Mouse (Mus musculus): ENCODE measurements around the gene Zfp697. TPM values are rescaled to one million over a fixed set of nuclear protein-coding genes. Genes with fewer than 3 reads are reported as not detected.
"Not testable (repeated sequence)": the region's sequence is repeated elsewhere in the genome, so short reads cannot be mapped to it uniquely, and the experiment has no call there.

The Zfp697 gene
- 13.0 and 18.2 TPM in 2 replicates for polyA plus RNA-seq (2012; rRNA removed)

DNA sequence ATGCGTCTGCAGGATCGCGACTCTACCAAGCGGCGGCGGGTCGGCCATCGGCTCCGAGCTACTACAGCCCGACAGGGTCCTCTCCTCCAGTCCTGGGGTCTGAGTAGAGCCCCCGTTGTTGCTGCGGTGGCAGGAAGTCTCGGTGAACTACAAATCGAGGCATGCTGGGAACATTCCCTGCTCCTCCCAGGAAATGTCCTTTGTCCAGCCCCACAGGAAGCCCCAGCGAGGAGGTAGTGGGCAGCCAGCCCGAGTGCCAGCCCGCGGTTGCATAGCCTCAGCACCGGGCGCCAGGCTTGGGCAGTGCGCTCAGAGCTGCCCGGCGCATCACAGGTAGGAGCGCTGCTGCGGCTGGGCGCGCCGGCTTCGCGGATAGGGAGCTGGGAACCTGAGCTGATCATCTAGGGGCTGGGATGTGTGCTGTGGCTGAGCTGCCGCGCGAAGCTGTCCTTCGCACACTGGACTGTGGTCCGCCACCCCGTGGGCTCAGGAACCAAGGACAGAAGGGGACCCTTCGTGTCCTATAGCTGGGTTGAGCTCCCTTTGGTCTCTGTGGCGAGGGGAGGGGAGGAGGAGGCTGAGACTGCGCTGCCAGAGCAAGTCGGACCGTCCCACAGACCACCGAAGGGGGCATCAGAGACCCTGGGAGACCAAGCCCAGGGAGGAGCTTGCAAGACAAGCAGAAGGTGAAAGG lies at the start of gene Zfp697:
Gene Zfp697 (plus strand): TSS at position 216 of the 694 bp plus-strand sequence.
- no peak for DNase-seq (ENCODE audit: low read depth)

- DNase-seq (ENCODE audit: low read depth): no peak
Observed at GRCm38 (mm10) chr3:98334010-98334409, 48.3 kb upstream of the Zfp697 start.

DNA sequence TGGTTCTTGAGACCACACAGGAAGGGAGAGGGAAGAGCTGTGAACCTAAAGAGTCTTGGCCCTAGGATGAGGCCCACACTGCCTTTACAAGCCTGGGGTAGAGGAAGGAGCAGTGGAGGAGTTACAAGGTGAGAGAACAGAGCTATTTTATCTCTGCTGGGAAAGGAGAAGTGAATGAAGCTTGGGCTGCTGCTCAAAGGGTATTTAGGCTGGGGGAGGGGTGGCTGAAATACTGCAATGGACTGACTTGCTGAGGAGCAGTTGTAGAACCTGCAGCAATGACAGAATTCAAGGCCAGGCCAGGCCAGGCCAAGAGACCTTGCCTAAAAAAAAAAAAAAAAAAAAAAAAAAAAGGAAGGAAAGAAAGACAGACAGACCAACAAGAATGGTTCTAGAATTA lies 46.9 kb upstream of the Zfp697 start:
- no peak for DNase-seq (ENCODE audit: low read depth)

GRCm38 (mm10) chr3:98335886-98336285 lies 46.4 kb upstream of the Zfp697 start:
- DNase-seq (ENCODE audit: low read depth): no peak

GRCm38 (mm10) chr3:98336661-98337654 lies 45.3 kb upstream of the Zfp697 start:
- peak; percentile 82 for DNase-seq (ENCODE audit: low read depth)

GRCm38 (mm10) chr3:98338584-98339041 lies 43.6 kb upstream of the Zfp697 start:
- peak; percentile 55 for DNase-seq (ENCODE audit: low read depth)

DNA sequence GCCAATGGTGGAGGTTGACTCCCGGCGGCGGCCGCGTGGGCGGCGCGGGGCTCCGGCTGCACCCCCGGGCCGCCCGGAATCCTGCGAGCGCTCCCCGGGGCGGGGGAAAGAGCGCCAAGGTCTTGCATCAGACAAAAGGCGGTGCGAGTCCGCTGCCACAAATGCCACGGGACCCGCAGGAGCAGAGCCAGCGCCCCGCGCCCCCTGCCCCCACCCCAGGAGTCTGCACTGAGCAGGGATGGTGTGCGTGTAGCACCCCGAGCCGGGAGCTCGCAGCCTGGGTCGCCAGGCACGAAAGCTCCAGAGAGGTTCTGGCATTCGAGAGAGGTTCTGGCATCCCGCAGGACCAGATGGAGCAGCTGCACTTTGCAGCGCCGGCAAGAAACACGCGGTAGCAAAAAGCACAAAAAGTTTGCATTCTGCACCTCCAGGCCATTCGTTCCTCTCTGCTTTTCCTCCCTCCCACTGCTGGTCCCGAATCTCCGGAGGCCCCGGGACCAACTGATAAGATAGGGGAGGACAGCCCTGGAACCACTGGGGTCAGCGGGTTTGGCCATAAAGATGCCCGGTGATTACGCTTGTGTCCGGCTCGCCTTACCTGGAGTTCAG lies 43.1 kb upstream of the Zfp697 start:
- DNase-seq (ENCODE audit: low read depth): no peak

- DNase-seq (ENCODE audit: low read depth): not testable (repeated sequence)
Observed at GRCm38 (mm10) chr3:98339706-98340109, 42.6 kb upstream of the Zfp697 start, which contains the start of gene Phgdh. Gene Phgdh, minus strand, starts transcription at chr3:98339990.

- DNase-seq (ENCODE audit: low read depth): no peak
Observed at GRCm38 (mm10) chr3:98340818-98341594, 41.3 kb upstream of the Zfp697 start.

DNA sequence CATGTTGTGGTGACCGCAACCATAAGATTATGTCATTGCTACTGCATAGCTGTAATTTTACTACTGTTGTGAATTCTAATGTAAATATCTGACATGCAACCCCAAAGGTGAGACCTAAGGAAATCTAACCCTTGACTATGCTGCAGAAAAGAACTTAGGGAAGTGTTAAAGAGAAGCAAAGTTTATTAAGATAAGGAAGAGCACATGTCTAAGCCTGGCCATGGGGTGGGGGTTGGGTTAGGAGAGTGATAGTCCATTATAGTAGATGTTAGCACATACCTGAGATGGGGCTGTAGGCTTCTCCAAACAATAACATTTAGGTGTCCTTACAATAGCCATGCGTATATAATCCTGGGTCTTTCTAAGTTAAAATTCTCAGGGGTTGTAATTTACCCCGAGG lies 39.0 kb upstream of the Zfp697 start:
- no peak for DNase-seq (ENCODE audit: low read depth)

DNA sequence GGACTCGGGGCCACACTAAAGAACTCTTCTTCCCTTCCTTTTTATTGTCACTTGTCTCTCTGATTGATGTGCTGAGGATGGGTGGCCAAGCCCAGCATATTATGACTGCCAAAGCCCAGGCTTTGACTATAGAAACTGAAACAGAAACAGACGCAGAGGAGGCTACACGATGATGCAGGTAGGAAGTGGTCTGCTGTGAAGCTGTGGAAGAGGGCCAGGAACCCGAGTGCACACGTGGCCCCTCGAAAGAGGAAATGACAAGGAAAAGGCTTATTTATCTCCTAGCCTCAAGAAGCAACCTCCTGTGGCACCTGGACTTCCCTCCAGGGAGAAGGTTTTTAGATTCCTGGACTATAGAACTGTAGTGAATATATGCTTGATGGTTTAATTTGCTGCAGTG lies 34.2 kb upstream of the Zfp697 start:
- DNase-seq (ENCODE audit: low read depth): no peak

- DNase-seq (ENCODE audit: low read depth): no peak
Observed at GRCm38 (mm10) chr3:98348705-98349104, 33.6 kb upstream of the Zfp697 start.

DNA sequence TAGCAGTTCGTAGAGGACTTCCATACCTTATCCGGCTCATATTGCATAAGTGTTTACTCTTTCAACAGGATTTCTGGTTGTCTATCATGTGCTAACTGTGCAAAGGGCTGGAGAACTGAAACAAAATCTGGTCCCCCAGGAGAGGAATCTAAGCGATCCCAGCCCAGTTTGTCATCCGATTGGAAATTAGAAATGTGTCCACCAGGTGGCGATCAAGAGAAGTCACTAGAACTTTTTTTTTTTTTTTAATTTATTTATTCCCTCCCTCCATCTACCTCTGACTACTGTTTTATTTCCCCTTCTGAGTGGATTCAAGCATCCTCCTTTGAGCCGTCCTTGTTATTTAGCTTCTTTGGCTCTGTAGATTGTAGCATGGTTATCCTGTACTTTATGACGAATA lies 28.4 kb upstream of the Zfp697 start:
- DNase-seq (ENCODE audit: low read depth): no peak

DNA sequence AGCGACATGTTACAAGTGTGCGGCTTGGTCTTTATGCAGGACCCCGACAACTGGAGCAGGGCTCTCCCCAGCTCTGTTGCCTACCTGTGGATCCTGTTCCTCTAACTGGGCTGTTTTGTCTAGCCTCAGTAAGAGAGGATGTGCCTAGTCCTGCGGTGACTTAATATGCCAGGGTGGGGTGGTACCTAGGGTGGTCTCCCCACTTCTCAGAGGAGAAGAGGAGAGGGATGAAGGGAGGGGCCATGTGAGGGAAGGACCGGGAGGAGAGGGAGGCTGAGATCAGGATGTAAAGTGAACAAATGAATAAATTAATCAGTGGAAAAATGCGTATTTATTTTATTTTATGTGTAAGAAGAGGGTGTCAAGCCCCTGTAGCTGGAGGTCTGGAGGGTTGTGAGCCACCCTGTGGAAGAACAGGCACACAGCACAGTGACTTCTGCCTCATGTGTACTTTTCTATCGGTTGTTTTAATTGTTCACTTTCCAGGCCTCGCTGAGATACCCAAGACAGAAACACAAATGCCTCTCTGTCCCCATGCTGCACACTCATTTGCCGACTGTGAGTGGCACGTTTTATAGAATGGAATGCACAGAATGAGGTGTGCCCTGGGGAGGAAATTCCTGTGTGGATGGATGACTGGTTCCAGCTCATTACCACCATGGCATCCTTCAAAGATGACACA lies 26.8 kb upstream of the Zfp697 start:
- no peak for DNase-seq (ENCODE audit: low read depth)

DNA sequence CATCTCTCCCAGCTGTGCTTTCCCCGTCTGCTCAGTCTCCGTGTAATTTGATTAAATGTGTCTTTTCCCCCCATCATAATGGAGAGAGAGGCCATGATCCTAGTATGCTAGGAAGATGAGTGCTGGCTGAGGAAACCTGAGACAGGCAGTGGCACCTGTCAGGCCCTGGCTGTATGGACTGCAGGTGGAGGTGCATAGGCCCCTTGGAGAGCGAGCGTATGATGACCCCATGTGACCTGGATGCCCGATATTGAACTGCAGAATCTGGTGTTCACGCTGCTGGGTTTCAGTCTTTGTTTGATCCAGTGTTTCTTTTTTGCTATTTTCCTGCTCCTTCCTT lies 26.3 kb upstream of the Zfp697 start:
- no peak for DNase-seq (ENCODE audit: low read depth)

- DNase-seq (ENCODE audit: low read depth): no peak
Observed at GRCm38 (mm10) chr3:98356632-98357370, 25.5 kb upstream of the Zfp697 start.

DNA sequence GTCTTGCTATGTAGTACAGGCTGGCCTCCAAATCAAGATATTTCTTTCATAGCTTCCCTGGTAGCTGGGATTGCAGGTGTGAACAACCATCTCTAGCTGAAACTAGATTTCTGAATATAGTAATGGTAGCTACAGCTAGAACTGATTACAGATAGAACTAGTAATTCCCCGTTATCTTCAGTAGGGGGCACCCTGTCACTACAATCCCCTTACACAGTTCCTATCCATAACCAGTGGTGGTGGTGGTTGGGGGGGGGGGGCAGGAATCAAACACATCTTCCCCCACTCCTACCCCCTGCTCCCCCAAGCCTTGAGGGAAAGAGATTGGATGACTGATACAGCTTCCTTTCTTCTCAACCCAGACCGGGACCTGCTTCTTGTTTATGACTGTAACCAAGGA lies 19.5 kb upstream of the Zfp697 start:
- no peak for DNase-seq (ENCODE audit: low read depth)

- DNase-seq (ENCODE audit: low read depth): no peak
Observed at GRCm38 (mm10) chr3:98366086-98366485, 16.2 kb upstream of the Zfp697 start.

- peak; percentile 83 for DNase-seq (ENCODE audit: low read depth)
Observed at GRCm38 (mm10) chr3:98366823-98367222, 15.4 kb upstream of the Zfp697 start.

DNA sequence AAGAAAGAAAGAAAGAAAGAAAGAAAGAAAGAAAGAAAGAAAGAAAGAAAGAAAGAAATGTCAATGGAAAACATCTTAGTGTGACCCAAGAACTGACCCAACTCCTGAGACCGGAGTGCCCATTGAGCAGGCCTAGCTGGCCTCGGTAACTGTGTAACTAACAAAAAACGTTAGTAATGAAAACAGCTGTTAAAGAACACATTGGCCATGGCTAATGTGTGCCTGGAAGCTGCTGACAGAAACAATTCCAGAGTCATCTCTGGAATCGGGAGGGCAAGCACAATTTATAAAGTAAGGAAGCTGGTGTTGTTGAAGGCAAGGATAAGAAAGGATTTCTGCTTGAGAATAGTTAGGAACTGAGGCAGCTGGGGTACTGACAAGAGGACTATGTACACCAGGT lies 14.0 kb upstream of the Zfp697 start:
- DNase-seq (ENCODE audit: low read depth): no peak

All from gonadal fat pad, adult 2 months (tissue).